10 mouse cellular contexts compared by ENCODE assay signal in genomic region chr5:115267469-115268045, GRCm38 (mm10). TPM values are rescaled to one million over a fixed set of nuclear protein-coding genes. Genes with fewer than 3 reads are reported as not detected.
A peak's percentile ranks its signal among the peaks of the same experiment; 100 is the strongest.
DNase-seq lines count a peak whose midpoint lies in the region; ATAC-seq and TF ChIP-seq lines count a peak whose summit lies in the region.
"Had no signal": no experiment of that assay in that cellular context is flagged by ENCODE, and none has a peak within 500 bp of the region (broad histone marks: within the 10 kb centered on the region; RNA-seq: fewer than 3 reads in every experiment).

No protein-coding gene starts in this region.

- 0 out of 2 replicates have a peak overlapping the region, but pooled peaks have one; percentile 3 for H3K4me3 ChIP-seq in heart, embryonic 16.5 days (ENCODE audit: low read length)
- no peak overlapping the region for H3K4me3 ChIP-seq in testis, adult 2 months (ENCODE audit: control insufficient read depth, low read depth, low read length)
- peak overlapping the region; percentile 61 for H3K4me3 ChIP-seq in erythroblast, embryonic 14.5 days (replicated peaks)
- H3K4me3 ChIP-seq: hindbrain, embryonic 10.5 days had no signal

- WGBS in heart, embryonic 16.5 days: 32% methylated on average over 3 of the region's 3 CpGs

- H3K27me3 ChIP-seq in heart, embryonic 16.5 days (ENCODE audit: control insufficient read depth, insufficient read depth, low read length): no peaks in the 10 kb centered on the region
- H3K27me3 ChIP-seq in testis, adult 2 months (ENCODE audit: control insufficient read depth, insufficient read depth, low read length): no peaks in the 10 kb centered on the region
- no peaks in the 10 kb centered on the region for H3K27me3 ChIP-seq in erythroblast, embryonic 14.5 days (ENCODE audit: control insufficient read depth)

- no peak for DNase-seq in heart, adult 8-10 months (ENCODE audit: low spot score)
- no peak for DNase-seq in testis, postnatal 14 days (ENCODE audit: low spot score)
- DNase-seq in left cerebral cortex, adult 8-10 months (ENCODE audit: low spot score in 2 of 2): no peak
- DNase-seq in kidney, postnatal 36 days: no peak
- DNase-seq: kidney, adult 18-20 months; thymus, adult 18-20 months had no signal

- H3K27ac ChIP-seq in heart, embryonic 16.5 days (ENCODE audit: low read length): peak overlapping the region; percentile 77
- peak overlapping the region; percentile 18; the same call in 1 of the 2 replicates for H3K27ac ChIP-seq in testis, adult 2 months (ENCODE audit: control insufficient read depth, insufficient read depth, low read depth, low read length)
- H3K27ac ChIP-seq: hindbrain, embryonic 10.5 days had no signal

- H3K9ac ChIP-seq in heart, embryonic 16.5 days (ENCODE audit: low read length): 0 out of 2 replicates have a peak overlapping the region, but pooled peaks have one; percentile 35

- no peak for TF ChIP-seq CTCF in testis, adult 2 months (IDR thresholded peaks at IDR 0.05; ENCODE audit: control insufficient read depth, insufficient read depth, insufficient replicate concordance, low read depth, low read length)

- no peak for TF ChIP-seq POLR2A in testis, adult 2 months (IDR thresholded peaks at IDR 0.05; ENCODE audit: control insufficient read depth, low read depth, low read length)

- 0 out of 2 replicates have a peak, but pooled peaks cover 7% of the 10 kb centered on the region for H3K36me3 ChIP-seq in heart, embryonic 16.5 days (ENCODE audit: control insufficient read depth, insufficient read depth)
- no peaks in the 10 kb centered on the region for H3K36me3 ChIP-seq in testis, adult 2 months (ENCODE audit: control insufficient read depth, insufficient read depth, low read length)
- peaks cover 87% of the 10 kb centered on the region for H3K36me3 ChIP-seq in erythroblast, embryonic 14.5 days (ENCODE audit: control insufficient read depth)

- ATAC-seq in heart, embryonic 16.5 days (replicated peaks; ENCODE audit: extremely low read depth, insufficient read depth, low FRiP score): no peak

- peak overlapping the region; percentile 49 for H3K4me2 ChIP-seq in heart, embryonic 16.5 days (ENCODE audit: low read depth, low read length)

- peaks cover 58% of the 10 kb centered on the region for H3K4me1 ChIP-seq in heart, embryonic 16.5 days (ENCODE audit: control insufficient read depth, insufficient read depth, low read length)
- H3K4me1 ChIP-seq in testis, adult 2 months (ENCODE audit: control insufficient read depth, insufficient read depth, low read length): peaks cover 9% of the 10 kb centered on the region
- peaks cover 83% of the 10 kb centered on the region for H3K4me1 ChIP-seq in erythroblast, embryonic 14.5 days (ENCODE audit: control insufficient read depth)

- no peaks in the 10 kb centered on the region for H3K9me3 ChIP-seq in heart, embryonic 16.5 days (replicated peaks; ENCODE audit: control insufficient read depth, low read length)
- no peaks in the 10 kb centered on the region for H3K9me3 ChIP-seq in erythroblast, embryonic 14.5 days (ENCODE audit: control insufficient read depth, low read length)
- H3K9me3 ChIP-seq: hindbrain, embryonic 10.5 days had no signal

RNA-seq across cellular contexts. Expression of gene Rnf10, which starts 5.1 kb away (rescaled TPM):
- polyA plus RNA-seq in heart, embryonic 16.5 days (2015; fragmentation: Nextera tagmentation; extraction: Ambion mirVana): 126 and 133 TPM in 2 replicates
- total RNA-seq in heart, adult 8-10 months (2022): 100 to 1,000 TPM; 355 to 414 (median 370) TPM
- polyA plus RNA-seq in testis, adult 2 months (2012; rRNA removed): 240 and 247 TPM in 2 replicates
- polyA plus RNA-seq in erythroblast, embryonic 14.5 days (2012): 97.3 and 107 TPM in 2 replicates
- 100 to 1,000 TPM; 216 to 259 (median 243) TPM for total RNA-seq in left cerebral cortex, adult 8-10 months (2022)

RNA-seq across cellular contexts. Expression of gene Coq5, which starts 11.9 kb away (rescaled TPM):
- 91.0 and 95.7 TPM in 2 replicates for polyA plus RNA-seq in heart, embryonic 16.5 days (2015; fragmentation: Nextera tagmentation; extraction: Ambion mirVana)
- total RNA-seq in heart, adult 8-10 months (2022): 100 to 1,000 TPM; 138 to 171 (median 161) TPM
- polyA plus RNA-seq in testis, adult 2 months (2012; rRNA removed): 12.2 and 14.0 TPM in 2 replicates
- 1.6 and 1.9 TPM in 2 replicates for polyA plus RNA-seq in erythroblast, embryonic 14.5 days (2012)
- total RNA-seq in left cerebral cortex, adult 8-10 months (2022): 10 to 100 TPM; 40.4 to 43.6 (median 42.2) TPM

RNA-seq across cellular contexts. Expression of gene Pop5, which starts 31.9 kb away (rescaled TPM):
- 70.5 and 76.5 TPM in 2 replicates for polyA plus RNA-seq in heart, embryonic 16.5 days (2015; fragmentation: Nextera tagmentation; extraction: Ambion mirVana)
- 10 to 100 TPM; 26.6 to 35.1 (median 32.8) TPM for total RNA-seq in heart, adult 8-10 months (2022)
- polyA plus RNA-seq in testis, adult 2 months (2012; rRNA removed): 15.5 and 16.2 TPM in 2 replicates
- polyA plus RNA-seq in erythroblast, embryonic 14.5 days (2012): 12.0 and 13.2 TPM in 2 replicates
- 10 to 100 TPM; 72.0 to 91.4 (median 77.3) TPM for total RNA-seq in left cerebral cortex, adult 8-10 months (2022)

RNA-seq across cellular contexts. Expression of gene Dynll1, which starts 33.2 kb away (rescaled TPM):
- 1,055 and 1,099 TPM in 2 replicates for polyA plus RNA-seq in heart, embryonic 16.5 days (2015; fragmentation: Nextera tagmentation; extraction: Ambion mirVana)
- total RNA-seq in heart, adult 8-10 months (2022): 10 to 100 TPM; 52.9 to 84.2 (median 71.3) TPM
- polyA plus RNA-seq in testis, adult 2 months (2012; rRNA removed): 559 and 571 TPM in 2 replicates
- 85.2 and 91.7 TPM in 2 replicates for polyA plus RNA-seq in erythroblast, embryonic 14.5 days (2012)
- total RNA-seq in left cerebral cortex, adult 8-10 months (2022): 100 to 1,000 TPM; 550 to 617 (median 573) TPM

RNA-seq across cellular contexts. Expression of gene Srsf9, which starts 59.4 kb away (rescaled TPM):
- 94.3 and 131 TPM in 2 replicates for polyA plus RNA-seq in heart, embryonic 16.5 days (2015; fragmentation: Nextera tagmentation; extraction: Ambion mirVana)
- total RNA-seq in heart, adult 8-10 months (2022): 10 to 100 TPM; 14.2 to 15.5 (median 14.4) TPM
- 43.9 and 45.5 TPM in 2 replicates for polyA plus RNA-seq in testis, adult 2 months (2012; rRNA removed)
- polyA plus RNA-seq in erythroblast, embryonic 14.5 days (2012): 5.3 and 5.5 TPM in 2 replicates
- 10 to 100 TPM; 55.2 to 70.1 (median 64.6) TPM for total RNA-seq in left cerebral cortex, adult 8-10 months (2022)
